Mouse (Mus musculus): ENCODE data around the gene Gm14862.

The Gm14862 gene

GRCm38 (mm10) chrX:9222412-9223221 lies 34.1 kb downstream of the Gm14862 start:
- no peak for DNase-seq

- no peak for DNase-seq
Measured at GRCm38 (mm10) chrX:9221736-9222135, 35.0 kb downstream of the Gm14862 start.

- DNase-seq = peak; percentile 59 to 62
Measured at GRCm38 (mm10) chrX:9221206-9221605, 35.5 kb downstream of the Gm14862 start.

GRCm38 (mm10) chrX:9219570-9219969 lies 37.1 kb downstream of the Gm14862 start:
- DNase-seq = no peak

GRCm38 (mm10) chrX:9216244-9216643 lies 40.5 kb downstream of the Gm14862 start:
- peak; percentile 6 to 14 for DNase-seq

- no peak for DNase-seq
Measured at GRCm38 (mm10) chrX:9205121-9205520, 51.6 kb downstream of the Gm14862 start.

- DNase-seq = peak in 1 of 2 experiments; percentile 3
Measured at GRCm38 (mm10) chrX:9202781-9203405, 53.8 kb downstream of the Gm14862 start.

GRCm38 (mm10) chrX:9201954-9202353 lies 54.7 kb downstream of the Gm14862 start:
- no peak for DNase-seq
